Mouse (Mus musculus) hematopoietic multipotent progenitor cell, adult 10-12 weeks (in vitro differentiated cells): ENCODE data around the gene Mmd2. TPM values are rescaled to one million over a fixed set of nuclear protein-coding genes. Genes with fewer than 3 reads are reported as not detected.

Experiments
- polyA plus RNA-seq: library from polyadenylated mRNA; stranded (reverse); fragments of >175 nt; gene quantifications from 2 replicates; pipeline ENCODE4 v1.2.3, GENCODE M21; 2012; ENCODE audit warnings: low replicate concordance

The Mmd2 gene
- polyA plus RNA-seq, result not detected in 2 replicates

GRCm38 (mm10) chr5:142608259-142608988 is at the start of gene Mmd2:
Mmd2 (minus strand) TSS chr5:142608800.

GRCm38 (mm10) chr5:142627398-142627797 is 18.8 kb upstream of the Mmd2 start, which contains the start of gene Wipi2:
Wipi2 (plus strand) TSS chr5:142627698.

GRCm38 (mm10) chr5:142550706-142551652 is 57.6 kb downstream of the Mmd2 start, which contains the start of gene Radil:
Radil (minus strand) TSS chr5:142551098.

GRCm38 (mm10) chr5:142529915-142530314 is 78.7 kb downstream of the Mmd2 start, which contains the start of gene Papolb:
Papolb (minus strand) TSS chr5:142530076.

Other genes with a start within 250 kb of the Mmd2 start
- gene Foxk1, start 207.3 kb downstream of the Mmd2 start, polyA plus RNA-seq, result 81.6 and 99.2 TPM in 2 replicates
- 60.3 and 85.7 TPM in 2 replicates for gene Ap5z1, start 144.9 kb downstream of the Mmd2 start, polyA plus RNA-seq
- gene Papolb, start 78.7 kb downstream of the Mmd2 start, polyA plus RNA-seq, result not detected in 2 replicates
- 0.42 and 0.48 TPM in 2 replicates for gene Radil, start 57.7 kb downstream of the Mmd2 start, polyA plus RNA-seq
- gene Wipi2, start 18.9 kb upstream of the Mmd2 start, polyA plus RNA-seq, result 20.1 and 23.6 TPM in 2 replicates
- 7.0 and 13.6 TPM in 2 replicates for gene Slc29a4, start 83.7 kb upstream of the Mmd2 start, polyA plus RNA-seq
- 187 and 328 TPM in 2 replicates for gene Tnrc18, start 208.9 kb upstream of the Mmd2 start, polyA plus RNA-seq